Mouse (Mus musculus): ENCODE data around the gene Oxld1. TPM values are rescaled to one million over a fixed set of nuclear protein-coding genes. Genes with fewer than 3 reads are reported as not detected.

Gene Oxld1
- polyA plus RNA-seq, 1 experiment from 2014 or later: 18.9 TPM

- H3K27ac ChIP-seq (ENCODE audit: low read depth): peak overlapping the region; percentile 16
Observed at GRCm38 (mm10) chr11:120499894-120500293, 42.0 kb upstream of the Oxld1 start.

GRCm38 (mm10) chr11:120498891-120499290 lies 41.0 kb upstream of the Oxld1 start:
- H3K27ac ChIP-seq (ENCODE audit: low read depth): no peak overlapping the region
- DNase-seq (no peak), ATAC-seq (no peak)
- H3K4me1 ChIP-seq (ENCODE audit: insufficient read depth): peaks cover 3% of the 10 kb centered on the region; the same call in 1 of the 2 replicates
- TF ChIP-seq EP300 (IDR thresholded peaks at IDR 0.05; ENCODE audit: low read depth) (no peak), CTCF (IDR thresholded peaks at IDR 0.05; ENCODE audit: low read depth) (no peak)
- H3K36me3 ChIP-seq (replicated peaks; ENCODE audit: insufficient read depth, low read length): peaks cover 20% of the 10 kb centered on the region
- H3K9me3 ChIP-seq (ENCODE audit: low read length): no peaks in the 10 kb centered on the region
- no peaks in the 10 kb centered on the region for H3K27me3 ChIP-seq (ENCODE audit: insufficient read depth, low read length)
- no peak overlapping the region for H3K9ac ChIP-seq (replicated peaks)
- 84% methylated on average over 5 of the region's 5 CpGs for WGBS (ENCODE audit: insufficient replicate concordance)
- no peak overlapping the region for H3K4me3 ChIP-seq (ENCODE audit: low read depth, low read length)
- H3K4me2 ChIP-seq (ENCODE audit: low read depth, low read length): no peak overlapping the region

More at GRCm38 (mm10) chr11:120499894-120500293, 42.0 kb upstream of the Oxld1 start:
- H3K27me3 ChIP-seq (ENCODE audit: insufficient read depth, low read length): no peaks in the 10 kb centered on the region
- TF ChIP-seq CTCF (IDR thresholded peaks at IDR 0.05; ENCODE audit: low read depth) (no peak), EP300 (IDR thresholded peaks at IDR 0.05; ENCODE audit: low read depth) (no peak)
- peaks cover 12% of the 10 kb centered on the region for H3K36me3 ChIP-seq (replicated peaks; ENCODE audit: insufficient read depth, low read length)
- peak; percentile 20; the same call in 1 of the 2 replicates for ATAC-seq
- no peaks in the 10 kb centered on the region for H3K9me3 ChIP-seq (ENCODE audit: low read length)
- peaks cover 3% of the 10 kb centered on the region; the same call in 1 of the 2 replicates for H3K4me1 ChIP-seq (ENCODE audit: insufficient read depth)
- H3K9ac ChIP-seq (replicated peaks): peak overlapping the region; percentile 30; the same call in 1 of the 2 replicates
- no peak overlapping the region for H3K4me2 ChIP-seq (ENCODE audit: low read depth, low read length)
- H3K4me3 ChIP-seq (ENCODE audit: low read depth, low read length): no peak overlapping the region
- 69% methylated on average over 6 of the region's 6 CpGs for WGBS (ENCODE audit: insufficient replicate concordance)
- DNase-seq: no peak

- no peak for DNase-seq
Observed at GRCm38 (mm10) chr11:120498226-120498625, 40.4 kb upstream of the Oxld1 start.

GRCm38 (mm10) chr11:120497436-120497835 lies 39.6 kb upstream of the Oxld1 start:
- no peak for TF ChIP-seq EP300 (IDR thresholded peaks at IDR 0.05; ENCODE audit: low read depth)
- TF ChIP-seq CTCF (IDR thresholded peaks at IDR 0.05; ENCODE audit: low read depth): no peak
- WGBS (ENCODE audit: insufficient replicate concordance): 80% methylated on average over 3 of the region's 3 CpGs
- H3K36me3 ChIP-seq (replicated peaks; ENCODE audit: insufficient read depth, low read length): peaks cover 20% of the 10 kb centered on the region
- H3K4me2 ChIP-seq (ENCODE audit: low read depth, low read length): no peak overlapping the region
- ATAC-seq (no peak), DNase-seq (no peak)
- no peak overlapping the region for H3K27ac ChIP-seq (ENCODE audit: low read depth)
- no peak overlapping the region for H3K9ac ChIP-seq (replicated peaks)
- H3K4me3 ChIP-seq (ENCODE audit: low read depth, low read length): no peak overlapping the region
- peaks cover 15% of the 10 kb centered on the region for H3K4me1 ChIP-seq (ENCODE audit: insufficient read depth)
- H3K9me3 ChIP-seq (ENCODE audit: low read length): no peaks in the 10 kb centered on the region
- H3K27me3 ChIP-seq (ENCODE audit: insufficient read depth, low read length): no peaks in the 10 kb centered on the region

More at GRCm38 (mm10) chr11:120498226-120498625, 40.4 kb upstream of the Oxld1 start:
- WGBS (ENCODE audit: insufficient replicate concordance): 86% methylated on average over 12 of the region's 12 CpGs
- Histone ChIP-seq H3K36me3 (replicated peaks; ENCODE audit: insufficient read depth, low read length) (peaks cover 20% of the 10 kb centered on the region), H3K4me1 (ENCODE audit: insufficient read depth) (peaks cover 9% of the 10 kb centered on the region), H3K27me3 (ENCODE audit: insufficient read depth, low read length) (no peaks in the 10 kb centered on the region), H3K4me3 (ENCODE audit: low read depth, low read length) (no peak overlapping the region), H3K4me2 (ENCODE audit: low read depth, low read length) (no peak overlapping the region), H3K9me3 (ENCODE audit: low read length) (no peaks in the 10 kb centered on the region), H3K27ac (ENCODE audit: low read depth) (no peak overlapping the region), H3K9ac (replicated peaks) (no peak overlapping the region)
- no peak for ATAC-seq
- TF ChIP-seq EP300 (IDR thresholded peaks at IDR 0.05; ENCODE audit: low read depth) (no peak), CTCF (IDR thresholded peaks at IDR 0.05; ENCODE audit: low read depth) (no peak)

GRCm38 (mm10) chr11:120493911-120494310 lies 36.0 kb upstream of the Oxld1 start:
- no peak overlapping the region for H3K4me3 ChIP-seq (ENCODE audit: low read depth, low read length)
- H3K9ac ChIP-seq (replicated peaks): no peak overlapping the region
- no peak overlapping the region for H3K27ac ChIP-seq (ENCODE audit: low read depth)
- 77% methylated on average over 3 of the region's 3 CpGs for WGBS (ENCODE audit: insufficient replicate concordance)
- H3K27me3 ChIP-seq (ENCODE audit: insufficient read depth, low read length): no peaks in the 10 kb centered on the region
- peak overlapping the region; percentile 91; the same call in 1 of the 2 replicates for H3K4me2 ChIP-seq (ENCODE audit: low read depth, low read length)
- no peaks in the 10 kb centered on the region for H3K9me3 ChIP-seq (ENCODE audit: low read length)
- TF ChIP-seq EP300 (IDR thresholded peaks at IDR 0.05; ENCODE audit: low read depth) (no peak), CTCF (IDR thresholded peaks at IDR 0.05; ENCODE audit: low read depth) (no peak)
- peaks cover 21% of the 10 kb centered on the region for H3K36me3 ChIP-seq (replicated peaks; ENCODE audit: insufficient read depth, low read length)
- no peak for ATAC-seq
- H3K4me1 ChIP-seq (ENCODE audit: insufficient read depth): peaks cover 33% of the 10 kb centered on the region
- DNase-seq: no peak

- H3K9ac ChIP-seq (replicated peaks): peak overlapping the region; percentile 28
- H3K27ac ChIP-seq (ENCODE audit: low read depth): peak overlapping the region; percentile 88; the same call in 1 of the 2 replicates
- 57% methylated on average over 3 of the region's 3 CpGs for WGBS (ENCODE audit: insufficient replicate concordance)
- no peak for DNase-seq
- H3K36me3 ChIP-seq (replicated peaks; ENCODE audit: insufficient read depth, low read length): peaks cover 26% of the 10 kb centered on the region
- H3K4me2 ChIP-seq (ENCODE audit: low read depth, low read length): peak overlapping the region; percentile 91
- TF ChIP-seq EP300 (IDR thresholded peaks at IDR 0.05; ENCODE audit: low read depth): no peak
- no peak for TF ChIP-seq CTCF (IDR thresholded peaks at IDR 0.05; ENCODE audit: low read depth)
- peak overlapping the region; percentile 71; the same call in 1 of the 2 replicates for H3K4me3 ChIP-seq (ENCODE audit: low read depth, low read length)
- H3K4me1 ChIP-seq (ENCODE audit: insufficient read depth): peaks cover 33% of the 10 kb centered on the region
- H3K27me3 ChIP-seq (ENCODE audit: insufficient read depth, low read length): no peaks in the 10 kb centered on the region
- no peak for ATAC-seq
- no peaks in the 10 kb centered on the region for H3K9me3 ChIP-seq (ENCODE audit: low read length)
Observed at GRCm38 (mm10) chr11:120493351-120493750, 35.5 kb upstream of the Oxld1 start.
